Mouse (Mus musculus) thymus, adult 2 months (tissue): ENCODE data around the gene Hps5.

Experiments used
- CTCF ChIP-seq: fragments of 200-500 bp; IDR thresholded peaks from 2 replicates; pipeline ENCODE4 v1.5.1; 2012; ENCODE audit warnings: mild to moderate bottlenecking, control low read depth, low read length, moderate library complexity, borderline replicate concordance; ENCODE audit not compliant: control insufficient read depth, poor library complexity, insufficient read depth; ENCODE audit errors: extremely low read depth
- POLR2A ChIP-seq: fragments of 200-500 bp; IDR thresholded peaks from 2 replicates; pipeline ENCODE4 v1.6.1; 2012; ENCODE audit warnings: mild to moderate bottlenecking, low read length, control low read depth, moderate library complexity; ENCODE audit not compliant: control insufficient read depth, poor library complexity, insufficient read depth; ENCODE audit errors: extremely low read depth

- TF ChIP-seq CTCF (no peak), POLR2A (no peak)
Measured at GRCm38 (mm10) chr7:46834994-46835610, 39.2 kb upstream of the Hps5 start.
